Mouse (Mus musculus) kidney, embryonic 14.5 days (tissue): ENCODE data around the gene Rgs14. TPM values are rescaled to one million over a fixed set of nuclear protein-coding genes. Genes with fewer than 3 reads are reported as not detected.

Experiments used
- ATAC-seq: fragments of 200-750 bp; cut with Nextera tagmentation; 2 replicates; pipeline ENCODE4 v1.8.0; 2017; ENCODE audit warnings: moderate number of reproducible peaks, mild to moderate bottlenecking, moderate TSS enrichment, moderate library complexity; ENCODE audit not compliant: low FRiP score, low TSS enrichment
- H3K27ac ChIP-seq: fragments of 300-500 bp; sonication (generic); 2 replicates; pipeline ENCODE4 v1.5.1; 2014; ENCODE audit warnings: low read depth, mild to moderate bottlenecking, low read length, moderate library complexity, mixed read lengths
- H3K27me3 ChIP-seq: fragments of 300-500 bp; sonication (generic); 2 replicates; pipeline ENCODE4 v1.6.1; 2014; ENCODE audit warnings: mild to moderate bottlenecking, low read length; ENCODE audit not compliant: control insufficient read depth, insufficient read depth
- H3K36me3 ChIP-seq: fragments of 300-500 bp; sonication (generic); 2 replicates; pipeline ENCODE4 v1.6.1; 2014; ENCODE audit warnings: low read length, mixed read lengths; ENCODE audit not compliant: control insufficient read depth, insufficient read depth
- H3K4me1 ChIP-seq: fragments of 300-500 bp; sonication (generic); 2 replicates; pipeline ENCODE4 v1.6.1; 2014; ENCODE audit warnings: low read length, mixed read lengths; ENCODE audit not compliant: control insufficient read depth, insufficient read depth
- H3K4me2 ChIP-seq: fragments of 300-500 bp; sonication (generic); replicated peaks from 2 replicates; pipeline ENCODE4 v1.6.1; 2014; ENCODE audit warnings: low read depth, mild to moderate bottlenecking, low read length
- H3K4me3 ChIP-seq: fragments of 300-500 bp; sonication (generic); 2 replicates; pipeline ENCODE4 v1.5.1; 2014; ENCODE audit warnings: mild to moderate bottlenecking, low read length
- H3K9ac ChIP-seq: fragments of 300-500 bp; sonication (generic); 2 replicates; pipeline ENCODE4 v1.6.1; 2014; ENCODE audit warnings: low read depth, mild to moderate bottlenecking, low read length, moderate library complexity
- H3K9me3 ChIP-seq: fragments of 300-500 bp; sonication (generic); 2 replicates; pipeline ENCODE4 v1.6.1; 2016; ENCODE audit warnings: low read length; ENCODE audit not compliant: control insufficient read depth
- WGBS: fragments of 180-500 bp; shearing (Covaris S2); extraction: QIAGEN DNeasy Blood & Tissue Kit; methylation state at CpG from one replicate; pipeline ENCODE4 v1.1.7; 2014; 5-methylcytosine and 5-hydroxymethylcytosine counted together
- polyA plus RNA-seq: library from polyadenylated mRNA; unstranded; fragments of >200 nt; fragmentation: Nextera tagmentation; extraction: Ambion mirVana; gene quantifications from 2 replicates; pipeline ENCODE4 v1.2.1, GENCODE M21; 2014

Gene Rgs14
- polyA plus RNA-seq, 1 experiment from 2014 or later: 0.92 TPM

DNA sequence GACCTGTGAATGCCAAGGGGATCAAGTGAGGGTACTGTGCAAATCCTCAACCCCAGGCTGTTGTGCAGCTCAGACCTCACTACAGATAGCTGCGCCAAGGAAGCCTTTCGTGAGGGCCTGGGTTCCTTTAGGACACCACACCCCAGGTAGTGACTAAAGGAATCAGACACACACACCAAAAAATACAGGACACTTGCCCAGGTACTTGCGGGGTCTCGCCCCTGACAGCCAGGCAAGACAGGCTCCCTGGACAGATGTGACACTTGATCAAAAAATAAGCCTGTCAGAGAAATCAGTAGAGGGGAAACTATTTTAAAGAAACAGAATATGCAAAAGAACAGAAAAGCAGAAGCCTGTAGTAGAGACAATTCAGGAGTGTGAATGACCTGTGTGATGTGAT, 40.9 kb upstream of the Rgs14 start:
- Histone ChIP-seq H3K36me3 (peaks cover 24% of the 10 kb centered on the region), H3K9ac (peak overlapping the region; percentile 58), H3K9me3 (no peaks in the 10 kb centered on the region), H3K4me1 (peaks cover 21% of the 10 kb centered on the region), H3K27ac (no peak overlapping the region), H3K4me2 (peak overlapping the region; percentile 95), H3K27me3 (no peaks in the 10 kb centered on the region), H3K4me3 (peak overlapping the region; percentile 52; the same call in 1 of the 2 replicates)
- ATAC-seq: no peak
- 84% methylated on average over 4 of the region's 4 CpGs for WGBS

DNA sequence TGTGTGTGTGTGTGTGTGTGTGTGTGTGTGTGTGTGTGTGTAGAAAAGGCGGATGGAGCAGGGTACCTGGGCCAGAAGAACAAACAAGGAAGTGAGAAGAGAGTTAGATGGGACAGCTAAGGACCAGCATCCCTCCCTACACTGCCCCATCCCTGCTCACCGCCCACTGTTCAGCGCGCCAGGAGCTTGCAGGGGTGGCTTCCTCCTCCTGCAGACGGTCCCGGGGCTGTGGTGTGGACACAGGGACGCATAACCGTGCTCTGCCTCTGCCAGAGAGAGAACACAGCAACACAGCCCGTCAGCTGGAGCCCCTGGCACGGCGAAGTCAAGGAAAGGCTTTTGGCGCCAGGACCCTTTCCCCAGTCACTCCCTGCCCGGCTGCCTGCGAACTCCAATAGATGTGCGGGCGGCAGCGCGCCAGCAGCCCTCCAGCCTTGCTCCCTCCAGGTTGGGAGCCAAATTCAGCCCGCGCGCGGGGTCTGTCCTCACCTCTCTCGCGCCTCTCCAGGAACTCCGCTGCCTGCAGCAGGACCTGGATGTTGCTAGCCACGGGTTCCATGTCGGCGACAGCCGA, 40.3 kb upstream of the Rgs14 start:
- under 1% methylated on average over 28 of the region's 29 CpGs for WGBS
- Histone ChIP-seq H3K27ac (peak overlapping the region; percentile 90), H3K9me3 (no peaks in the 10 kb centered on the region), H3K36me3 (peaks cover 18% of the 10 kb centered on the region), H3K27me3 (no peaks in the 10 kb centered on the region), H3K4me2 (peak overlapping the region; percentile 95), H3K4me1 (peaks cover 20% of the 10 kb centered on the region), H3K4me3 (peak overlapping the region; percentile 52), H3K9ac (peak overlapping the region; percentile 58)
- peak; percentile 20; the same call in 1 of the 2 replicates for ATAC-seq

DNA sequence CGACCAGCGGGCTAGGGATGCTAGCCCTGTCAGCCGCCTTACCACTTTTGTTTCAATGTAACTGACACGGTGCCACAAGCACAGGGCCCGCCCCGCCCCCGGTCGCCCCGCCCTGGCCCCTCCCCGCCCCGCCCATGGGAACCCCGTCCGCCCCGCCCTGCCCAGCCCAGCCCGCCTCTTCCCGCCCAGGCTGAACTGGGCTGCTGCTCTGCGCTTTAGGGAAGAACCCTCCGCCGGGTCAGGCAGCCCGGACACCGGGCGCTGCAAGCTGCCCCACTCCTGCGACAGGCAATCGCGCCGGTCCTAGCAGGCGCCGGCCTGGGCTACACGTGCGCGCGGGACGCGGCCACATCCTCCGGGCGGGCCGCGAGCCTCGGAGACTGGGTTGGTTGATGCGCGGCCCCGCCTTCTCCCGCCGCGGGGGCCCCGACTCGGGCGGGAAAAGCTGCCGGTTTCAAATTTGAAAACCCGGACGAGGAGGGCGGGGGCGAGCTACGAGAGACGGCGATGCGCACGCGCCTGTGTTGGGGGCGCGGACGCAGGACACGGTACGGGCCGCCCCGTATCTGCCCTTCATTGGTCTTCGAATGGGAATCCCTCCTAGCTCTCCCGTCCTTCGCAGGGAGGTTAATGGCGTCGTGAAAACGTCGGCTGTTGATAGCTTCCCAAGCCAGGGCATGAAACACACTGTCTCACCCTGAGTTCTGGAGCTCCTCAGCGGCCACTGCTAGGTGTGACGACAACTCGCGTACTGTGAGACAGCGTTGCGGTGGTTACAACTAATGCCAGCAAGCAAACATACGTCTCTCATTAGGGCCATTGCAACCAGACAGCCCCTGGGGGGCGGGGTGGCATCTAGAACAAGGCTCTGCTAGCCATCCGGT, 39.6 kb upstream of the Rgs14 start, which contains the start of gene Mxd3:
Gene Mxd3 (minus strand): TSS at position 141 of the 884 bp plus-strand sequence.
- Histone ChIP-seq H3K9ac (peak within 1 kb of the TSS; percentile 58), H3K4me1 (peaks cover 20% of the 10 kb centered on the region), H3K36me3 (peaks cover 12% of the 10 kb centered on the region), H3K4me2 (peak within 1 kb of the TSS; percentile 95), H3K27me3 (no peaks in the 10 kb centered on the region), H3K9me3 (no peaks in the 10 kb centered on the region), H3K27ac (peak within 1 kb of the TSS; percentile 90), H3K4me3 (peak within 1 kb of the TSS; percentile 52)
- peak; percentile 82 for ATAC-seq
- WGBS: under 1% methylated on average over 78 of the region's 82 CpGs

DNA sequence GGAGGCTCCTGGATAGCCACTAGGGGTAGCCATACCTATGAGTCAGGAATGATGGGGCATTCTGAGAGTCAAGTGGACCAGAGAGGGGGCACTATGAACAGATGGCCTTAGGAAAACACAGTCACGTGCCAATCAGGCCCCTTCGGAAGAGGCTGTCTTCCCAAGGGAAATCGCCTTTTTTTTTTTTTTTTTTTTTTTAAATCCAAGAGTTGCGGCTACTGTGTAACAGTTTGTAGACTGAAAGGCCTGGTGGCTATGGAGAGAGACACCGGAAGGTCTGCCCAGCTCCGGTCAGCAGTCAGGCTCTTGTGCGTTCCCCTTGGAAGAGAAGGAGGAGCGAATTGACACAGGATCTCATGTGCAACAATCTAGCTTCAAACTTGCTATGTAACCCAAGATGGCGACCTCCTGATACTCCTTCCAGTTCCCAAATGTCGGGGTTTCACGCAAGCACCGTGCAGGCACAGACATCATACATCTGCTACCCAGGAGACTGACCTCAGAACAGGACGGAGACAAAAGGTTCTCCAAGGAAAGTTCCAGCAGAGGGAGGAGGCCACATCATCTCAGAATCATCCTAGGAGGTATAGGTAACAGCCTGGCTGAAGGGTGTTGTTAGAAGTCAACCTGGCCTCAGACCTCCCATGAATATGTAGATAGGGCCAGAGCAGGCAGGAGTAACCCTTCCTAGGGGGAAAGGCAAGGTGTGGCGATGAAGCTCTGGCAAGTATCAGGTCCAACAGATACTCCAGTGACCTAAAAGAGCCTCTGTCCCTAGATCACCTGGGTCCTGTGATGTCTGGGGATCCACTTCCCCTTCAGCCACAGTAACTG, 38.7 kb upstream of the Rgs14 start:
- Histone ChIP-seq H3K9ac (peak overlapping the region; percentile 58; the same call in 1 of the 2 replicates), H3K4me1 (peaks cover 20% of the 10 kb centered on the region), H3K9me3 (no peaks in the 10 kb centered on the region), H3K27me3 (no peaks in the 10 kb centered on the region), H3K4me2 (peak overlapping the region; percentile 95), H3K36me3 (peaks cover 5% of the 10 kb centered on the region), H3K27ac (peak overlapping the region; percentile 90), H3K4me3 (peak overlapping the region; percentile 52)
- WGBS: 40% methylated on average over 14 of the region's 14 CpGs
- no peak for ATAC-seq

DNA sequence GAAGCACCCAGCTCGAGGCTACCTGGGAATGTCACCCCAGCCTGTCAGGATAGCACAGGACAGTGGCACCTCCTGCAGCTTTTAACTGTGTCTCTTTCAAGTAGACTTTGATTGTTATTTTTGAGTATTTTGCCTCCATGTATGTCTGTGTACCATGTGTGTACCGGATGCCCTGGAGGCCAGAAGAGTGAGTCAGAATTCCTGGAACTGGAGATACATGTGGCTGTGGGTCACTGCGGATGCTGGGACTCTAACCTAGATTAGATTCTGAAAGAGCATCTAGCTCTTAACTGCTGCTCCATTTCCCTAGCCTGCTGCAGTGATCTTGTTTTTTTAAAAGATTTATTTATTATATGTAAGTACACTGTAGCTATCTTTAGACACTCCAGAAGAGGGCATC, 37.2 kb upstream of the Rgs14 start:
- Histone ChIP-seq H3K4me2 (no peak overlapping the region), H3K4me3 (no peak overlapping the region), H3K9me3 (no peaks in the 10 kb centered on the region), H3K27me3 (no peaks in the 10 kb centered on the region), H3K36me3 (no peaks in the 10 kb centered on the region), H3K27ac (no peak overlapping the region), H3K9ac (no peak overlapping the region), H3K4me1 (peaks cover 16% of the 10 kb centered on the region)
- WGBS: 90% methylated on average over 3 of the region's 3 CpGs
- no peak for ATAC-seq

DNA sequence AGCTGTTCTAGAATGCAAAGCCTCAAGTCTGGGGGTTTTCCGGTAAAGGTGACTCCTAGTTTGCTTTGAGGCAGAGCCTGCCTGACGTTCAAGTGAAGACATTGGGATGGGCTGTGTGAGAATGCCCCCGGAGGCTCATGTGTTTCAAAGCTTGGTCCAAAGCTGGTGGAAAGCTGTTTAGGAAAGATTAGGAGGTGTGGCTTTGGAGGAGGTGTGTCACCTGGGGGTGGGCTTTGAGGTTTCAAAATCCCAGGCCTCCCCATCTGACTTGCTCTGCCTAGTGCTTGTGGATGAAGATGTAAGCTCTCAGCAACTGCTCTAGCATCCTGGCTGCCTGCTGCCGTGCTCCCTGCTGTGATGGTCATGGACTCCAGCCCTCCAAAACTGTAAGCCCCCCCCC, 33.8 kb upstream of the Rgs14 start:
- no peak overlapping the region for H3K4me3 ChIP-seq
- 88% methylated on average over 4 of the region's 4 CpGs for WGBS
- no peaks in the 10 kb centered on the region for H3K9me3 ChIP-seq
- H3K4me1 ChIP-seq: peaks cover 4% of the 10 kb centered on the region; the same call in 1 of the 2 replicates
- no peaks in the 10 kb centered on the region for H3K27me3 ChIP-seq
- H3K9ac ChIP-seq: no peak overlapping the region
- H3K36me3 ChIP-seq: no peaks in the 10 kb centered on the region
- no peak overlapping the region for H3K4me2 ChIP-seq
- H3K27ac ChIP-seq: no peak overlapping the region
- no peak for ATAC-seq

DNA sequence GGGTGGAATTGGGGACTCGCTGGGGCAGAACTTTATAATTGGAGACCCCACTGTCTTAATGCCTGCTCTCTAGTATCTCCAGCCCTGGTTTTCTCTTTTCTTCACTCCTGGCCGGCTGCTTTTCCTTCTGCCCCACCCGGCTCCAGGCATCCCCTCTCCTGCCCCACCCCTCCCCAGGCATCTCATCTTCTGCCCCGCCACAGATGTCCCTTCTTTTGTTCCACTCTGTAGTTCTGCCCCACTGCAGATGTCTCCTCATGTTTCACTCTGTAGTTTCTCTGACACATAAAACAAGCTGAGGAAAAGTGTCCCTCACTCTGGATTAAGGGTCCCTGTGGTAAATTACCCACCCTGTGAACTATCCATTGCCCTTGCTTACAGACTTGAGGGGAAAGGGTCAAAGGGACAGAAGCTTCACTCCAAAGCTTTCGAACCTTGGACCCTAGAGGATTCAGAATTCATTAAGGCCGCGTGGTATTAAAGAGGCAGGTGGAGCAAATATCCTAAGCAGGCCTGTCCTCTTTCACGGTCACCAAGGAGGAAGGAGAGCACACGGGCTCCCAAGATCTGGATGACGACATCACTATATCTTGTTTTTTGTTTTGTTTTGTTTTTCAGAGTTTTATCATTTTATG, 32.1 kb upstream of the Rgs14 start:
- no peaks in the 10 kb centered on the region for H3K9me3 ChIP-seq
- H3K4me2 ChIP-seq: no peak overlapping the region
- no peaks in the 10 kb centered on the region for H3K27me3 ChIP-seq
- H3K4me3 ChIP-seq: no peak overlapping the region
- WGBS: 48% methylated on average over 10 of the region's 10 CpGs
- no peaks in the 10 kb centered on the region for H3K36me3 ChIP-seq
- peak; percentile 64 for ATAC-seq
- no peak overlapping the region for H3K27ac ChIP-seq
- H3K4me1 ChIP-seq: no peaks in the 10 kb centered on the region
- no peak overlapping the region for H3K9ac ChIP-seq

DNA sequence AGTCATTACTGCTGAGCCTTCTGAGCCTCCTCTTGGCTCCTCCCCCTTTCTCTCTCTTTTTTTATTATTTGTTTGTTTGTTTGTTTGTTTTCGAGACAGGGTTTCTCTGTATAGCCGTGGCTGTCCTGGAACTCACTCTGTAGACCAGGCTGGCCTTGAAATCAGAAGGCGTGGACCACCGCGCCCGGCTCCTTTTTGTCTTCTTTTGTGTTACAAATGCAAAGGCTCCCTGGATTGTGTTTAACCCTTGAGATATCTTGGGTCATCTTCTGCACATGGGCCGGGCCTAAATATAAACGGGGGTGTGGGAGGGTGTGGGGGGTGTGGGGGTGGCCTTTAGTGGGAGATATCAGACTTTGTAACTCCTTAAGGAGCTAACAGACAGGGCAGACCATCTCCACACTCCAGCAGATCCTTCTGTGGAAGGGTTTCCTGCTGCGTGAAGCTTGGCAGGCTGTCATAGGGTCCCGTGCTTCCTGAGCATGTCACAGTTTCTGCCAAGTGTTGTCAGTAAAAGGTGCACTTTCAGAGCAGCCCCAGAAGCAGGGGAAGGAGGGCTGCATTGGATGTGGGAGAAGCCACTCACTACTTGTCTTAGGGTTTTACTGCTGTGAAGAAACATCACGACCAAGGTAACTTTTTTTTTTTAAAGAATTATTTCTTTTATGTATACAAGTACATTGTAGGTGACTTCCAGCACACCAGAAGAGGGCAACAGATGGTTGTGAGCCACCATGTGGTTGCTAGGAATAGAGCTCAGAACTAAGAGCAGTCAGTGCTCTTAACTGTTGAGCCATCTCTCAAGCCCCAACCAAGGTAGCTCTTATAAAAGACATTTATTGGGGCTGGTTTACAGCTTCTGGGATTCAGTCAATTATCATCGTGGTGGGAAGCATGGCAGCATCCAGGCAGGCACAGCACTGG, 31.1 kb upstream of the Rgs14 start:
- no peak overlapping the region for H3K27ac ChIP-seq
- H3K27me3 ChIP-seq: no peaks in the 10 kb centered on the region
- H3K4me1 ChIP-seq: no peaks in the 10 kb centered on the region
- WGBS: 63% methylated on average over 12 of the region's 12 CpGs
- H3K4me2 ChIP-seq: no peak overlapping the region
- no peaks in the 10 kb centered on the region for H3K9me3 ChIP-seq
- no peak overlapping the region for H3K9ac ChIP-seq
- no peaks in the 10 kb centered on the region for H3K36me3 ChIP-seq
- ATAC-seq: no peak
- no peak overlapping the region for H3K4me3 ChIP-seq
